Mouse (Mus musculus): ENCODE results near the gene Kcna5.

The Kcna5 gene

GRCm38 (mm10) chr6:126535208-126535910 is at the start of gene Kcna5:
TSS of gene Kcna5 (minus strand) at chr6:126535412.
- DNase-seq (ENCODE audit: low spot score), result no peak

- DNase-seq (ENCODE audit: low spot score), result no peak
Measured at GRCm38 (mm10) chr6:126583075-126583474, 47.9 kb upstream of the Kcna5 start.

- peak; percentile 42 for DNase-seq (ENCODE audit: low spot score)
Measured at GRCm38 (mm10) chr6:126581632-126582031, 46.4 kb upstream of the Kcna5 start.

- DNase-seq (ENCODE audit: low spot score), result no peak
Measured at GRCm38 (mm10) chr6:126580571-126580970, 45.4 kb upstream of the Kcna5 start.

GRCm38 (mm10) chr6:126577415-126577814 is 42.2 kb upstream of the Kcna5 start:
- no peak for DNase-seq (ENCODE audit: low spot score)

- no peak for DNase-seq (ENCODE audit: low spot score)
Measured at GRCm38 (mm10) chr6:126576566-126576965, 41.4 kb upstream of the Kcna5 start.

- DNase-seq (ENCODE audit: low spot score), result no peak
Measured at GRCm38 (mm10) chr6:126574778-126575177, 39.6 kb upstream of the Kcna5 start.

- DNase-seq (ENCODE audit: low spot score), result no peak
Measured at GRCm38 (mm10) chr6:126573021-126573420, 37.8 kb upstream of the Kcna5 start.

- DNase-seq (ENCODE audit: low spot score), result peak; percentile 55
Measured at GRCm38 (mm10) chr6:126569809-126570208, 34.6 kb upstream of the Kcna5 start.

- no peak for DNase-seq (ENCODE audit: low spot score)
Measured at GRCm38 (mm10) chr6:126568046-126568830, 33.0 kb upstream of the Kcna5 start.

GRCm38 (mm10) chr6:126567326-126567725 is 32.1 kb upstream of the Kcna5 start:
- no peak for DNase-seq (ENCODE audit: low spot score)

GRCm38 (mm10) chr6:126564376-126564775 is 29.2 kb upstream of the Kcna5 start:
- no peak for DNase-seq (ENCODE audit: low spot score)

- peak; percentile 91 for DNase-seq (ENCODE audit: low spot score)
Measured at GRCm38 (mm10) chr6:126563898-126564297, 28.7 kb upstream of the Kcna5 start.

- no peak for DNase-seq (ENCODE audit: low spot score)
Measured at GRCm38 (mm10) chr6:126561702-126562101, 26.5 kb upstream of the Kcna5 start.

GRCm38 (mm10) chr6:126560696-126561095 is 25.5 kb upstream of the Kcna5 start:
- no peak for DNase-seq (ENCODE audit: low spot score)

GRCm38 (mm10) chr6:126560036-126560435 is 24.8 kb upstream of the Kcna5 start:
- DNase-seq (ENCODE audit: low spot score), result no peak

GRCm38 (mm10) chr6:126558276-126558675 is 23.1 kb upstream of the Kcna5 start:
- no peak for DNase-seq (ENCODE audit: low spot score)

GRCm38 (mm10) chr6:126553812-126554211 is 18.6 kb upstream of the Kcna5 start:
- DNase-seq (ENCODE audit: low spot score), result peak; percentile 50

- peak; percentile 41 for DNase-seq (ENCODE audit: low spot score)
Measured at GRCm38 (mm10) chr6:126551862-126552395, 16.7 kb upstream of the Kcna5 start.

GRCm38 (mm10) chr6:126544107-126545036 is 9.2 kb upstream of the Kcna5 start:
- no peak for DNase-seq (ENCODE audit: low spot score)

- no peak for DNase-seq (ENCODE audit: low spot score)
Measured at GRCm38 (mm10) chr6:126542724-126543123, 7.5 kb upstream of the Kcna5 start.

- no peak for DNase-seq (ENCODE audit: low spot score)
Measured at GRCm38 (mm10) chr6:126537512-126537911, 2.3 kb upstream of the Kcna5 start.

Data from layer of hippocampus, adult 11-12 months (tissue).